Mouse (Mus musculus) macrophage (primary cell): Measurements from ENCODE around the gene Shmt2. TPM values are rescaled to one million over a fixed set of nuclear protein-coding genes. Genes with fewer than 3 reads are reported as not detected.
A peak's percentile ranks its signal among the peaks of the same experiment; 100 is the strongest.

Experiments
- H3K27ac ChIP-seq: fragments of 350-480 bp; formaldehyde crosslinking; 2 replicates; pipeline ENCODE4 v1.9.0; 2021
- H3K36me3 ChIP-seq: fragments of 350-480 bp; formaldehyde crosslinking; 2 replicates; pipeline ENCODE4 v1.9.0; 2021; ENCODE audit errors: inconsistent target
- H3K4me3 ChIP-seq: fragments of 350-480 bp; formaldehyde crosslinking; 2 replicates; pipeline ENCODE4 v1.9.0; 2021; ENCODE audit errors: inconsistent target
- H3K79me2 ChIP-seq: fragments of 350-480 bp; formaldehyde crosslinking; 2 replicates; pipeline ENCODE4 v1.9.0; 2021; ENCODE audit errors: inconsistent target
- WGBS: methylation state at CpG from one replicate; pipeline ENCODE4 v1.1.7; 2026; ENCODE audit warnings: inconsistent platforms; ENCODE audit not compliant: missing documents; 5-methylcytosine and 5-hydroxymethylcytosine counted together
- polyA plus RNA-seq: library from polyadenylated mRNA; stranded (reverse); fragments of 250-400 nt; gene quantifications from 3 replicates; pipeline ENCODE4 v1.2.4, GENCODE M21; 2018; ENCODE audit warnings: inconsistent platforms

Shmt2 gene
- polyA plus RNA-seq, 1 experiment from 2014 or later = 16.0 TPM

GRCm38 (mm10) chr10:127488856-127489255, 33.4 kb downstream of the Shmt2 start:
- Histone ChIP-seq H3K79me2 (no peaks in the 10 kb centered on the region), H3K4me3 (no peak overlapping the region), H3K27ac (no peak overlapping the region), H3K36me3 (peaks cover 79% of the 10 kb centered on the region)
- WGBS = 89% methylated on average over 7 of the region's 7 CpGs

- WGBS = 63% methylated on average over 10 of the region's 10 CpGs
- no peak overlapping the region for H3K4me3 ChIP-seq
- H3K79me2 ChIP-seq = no peaks in the 10 kb centered on the region
- H3K36me3 ChIP-seq = peaks cover 48% of the 10 kb centered on the region
- peak overlapping the region; percentile 31 for H3K27ac ChIP-seq
Measured at GRCm38 (mm10) chr10:127485235-127485634, 37.0 kb downstream of the Shmt2 start.

- Histone ChIP-seq H3K4me3 (peak overlapping the region; percentile 12), H3K36me3 (peaks cover 33% of the 10 kb centered on the region; the same call in 1 of the 2 replicates), H3K27ac (peak overlapping the region; percentile 95), H3K79me2 (no peaks in the 10 kb centered on the region)
- WGBS = 10% methylated on average over 19 of the region's 19 CpGs
Measured at GRCm38 (mm10) chr10:127480833-127481813, 41.1 kb downstream of the Shmt2 start.

- peaks cover 34% of the 10 kb centered on the region; the same call in 1 of the 2 replicates for H3K36me3 ChIP-seq
- 82% methylated on average over 3 of the region's 4 CpGs for WGBS
- H3K79me2 ChIP-seq = no peaks in the 10 kb centered on the region
- H3K4me3 ChIP-seq = no peak overlapping the region
- H3K27ac ChIP-seq = no peak overlapping the region
Measured at GRCm38 (mm10) chr10:127479131-127479530, 43.1 kb downstream of the Shmt2 start.

- H3K4me3 ChIP-seq = no peak overlapping the region
- no peaks in the 10 kb centered on the region for H3K79me2 ChIP-seq
- peaks cover 42% of the 10 kb centered on the region for H3K36me3 ChIP-seq
- H3K27ac ChIP-seq = no peak overlapping the region
- 93% methylated on average over 7 of the region's 7 CpGs for WGBS
Measured at GRCm38 (mm10) chr10:127477301-127477700, 44.9 kb downstream of the Shmt2 start.

GRCm38 (mm10) chr10:127476541-127476940, 45.7 kb downstream of the Shmt2 start:
- H3K4me3 ChIP-seq = no peak overlapping the region
- H3K27ac ChIP-seq = no peak overlapping the region
- 97% methylated on average over 3 of the region's 3 CpGs for WGBS
- no peaks in the 10 kb centered on the region for H3K79me2 ChIP-seq
- peaks cover 42% of the 10 kb centered on the region for H3K36me3 ChIP-seq

GRCm38 (mm10) chr10:127475175-127475574, 47.1 kb downstream of the Shmt2 start:
- H3K4me3 ChIP-seq = no peak overlapping the region
- peaks cover 42% of the 10 kb centered on the region for H3K36me3 ChIP-seq
- no peaks in the 10 kb centered on the region for H3K79me2 ChIP-seq
- H3K27ac ChIP-seq = no peak overlapping the region
- 97% methylated on average over 4 of the region's 4 CpGs for WGBS

GRCm38 (mm10) chr10:127472722-127473121, 49.5 kb downstream of the Shmt2 start:
- WGBS = 46% methylated on average over 9 of the region's 9 CpGs
- no peak overlapping the region for H3K27ac ChIP-seq
- H3K79me2 ChIP-seq = no peaks in the 10 kb centered on the region
- no peak overlapping the region for H3K4me3 ChIP-seq
- H3K36me3 ChIP-seq = peaks cover 46% of the 10 kb centered on the region

GRCm38 (mm10) chr10:127471281-127471988, 50.8 kb downstream of the Shmt2 start:
- Histone ChIP-seq H3K79me2 (no peaks in the 10 kb centered on the region), H3K4me3 (no peak overlapping the region), H3K36me3 (peaks cover 34% of the 10 kb centered on the region), H3K27ac (no peak overlapping the region)
- 6% methylated on average over 15 of the region's 15 CpGs for whole genome bisulfite sequencing

Other genes starting within 250 kb of the Shmt2 start
- gene Mbd6, start 233.4 kb downstream of the Shmt2 start, polyA plus RNA-seq = 13.5 to 25.4 TPM (median 19.5 TPM) in 3 replicates
- 19.9 to 28.8 TPM (median 20.2 TPM) in 3 replicates for gene Mars, start 210.7 kb downstream of the Shmt2 start, polyA plus RNA-seq
- gene Arhgap9, start 200.5 kb downstream of the Shmt2 start, polyA plus RNA-seq = 48.5 to 115 TPM (median 70.4 TPM) in 3 replicates
- not detected in 3 replicates for gene Gli1, start 180.5 kb downstream of the Shmt2 start, polyA plus RNA-seq
- gene Inhbe, start 168.0 kb downstream of the Shmt2 start, polyA plus RNA-seq = not detected in 3 replicates
- not detected in 3 replicates for gene Inhbc, start 152.0 kb downstream of the Shmt2 start, polyA plus RNA-seq
- 68.8 to 168 TPM (median 68.9 TPM) in 3 replicates for gene R3hdm2, start 142.1 kb downstream of the Shmt2 start, polyA plus RNA-seq
- gene Stac3, start 20.8 kb downstream of the Shmt2 start, polyA plus RNA-seq = 0.09 to 0.59 TPM in 2 of 3 replicates, not detected in the other
- gene Ndufa4l2, start 7.5 kb downstream of the Shmt2 start, polyA plus RNA-seq = not detected in 3 replicates
- gene Nxph4, start 12.1 kb upstream of the Shmt2 start, polyA plus RNA-seq = not detected in 3 replicates
- gene Lrp1, start 98.7 kb upstream of the Shmt2 start, polyA plus RNA-seq = 315 to 785 TPM (median 440 TPM) in 3 replicates
- 122 to 141 TPM (median 128 TPM) in 3 replicates for gene Stat6, start 120.5 kb upstream of the Shmt2 start, polyA plus RNA-seq
- 2.7 to 5.4 TPM (median 4.6 TPM) in 3 replicates for gene Nemp1, start 144.5 kb upstream of the Shmt2 start, polyA plus RNA-seq
- gene Nab2, start 146.1 kb upstream of the Shmt2 start, polyA plus RNA-seq = 28.7 to 37.7 TPM (median 31.1 TPM) in 3 replicates
- gene Myo1a, start 182.7 kb upstream of the Shmt2 start, polyA plus RNA-seq = 0.11 TPM in 1 of 3 replicates, not detected in the others
- gene Tac2, start 202.0 kb upstream of the Shmt2 start, polyA plus RNA-seq = not detected in 3 replicates
- gene Zbtb39, start 217.1 kb upstream of the Shmt2 start, polyA plus RNA-seq = 3.1 to 3.8 TPM (median 3.4 TPM) in 3 replicates
- gene Gpr182, start 229.3 kb upstream of the Shmt2 start, polyA plus RNA-seq = 0.03 TPM in 1 of 3 replicates, not detected in the others
- gene Rdh1, start 237.3 kb upstream of the Shmt2 start, polyA plus RNA-seq = 0.03 TPM in 1 of 3 replicates, not detected in the others
- not detected in 3 replicates for gene Rdh16f1, start 237.3 kb upstream of the Shmt2 start, polyA plus RNA-seq